Mouse (Mus musculus) liver, embryonic 16.5 days (tissue): Measurements from ENCODE around the gene 1700102P08Rik. TPM values are rescaled to one million over a fixed set of nuclear protein-coding genes. Genes with fewer than 3 reads are reported as not detected.

Source experiments
- polyA plus RNA-seq: library from polyadenylated mRNA; unstranded; fragments of >200 nt; fragmentation: Nextera tagmentation; extraction: Ambion mirVana; gene quantifications from 2 replicates; pipeline ENCODE4 v1.2.1, GENCODE M21; 2015

Gene 1700102P08Rik
- polyA plus RNA-seq, 1 experiment from 2014 or later: 0.60 TPM

Other genes starting within 250 kb of the 1700102P08Rik start
- gene Bsn, start 202.4 kb upstream of the 1700102P08Rik start, polyA plus RNA-seq: 1.0 and 1.2 TPM in 2 replicates
- gene Dag1, start 128.8 kb upstream of the 1700102P08Rik start, polyA plus RNA-seq: 17.0 and 20.4 TPM in 2 replicates
- gene Nicn1, start 102.4 kb upstream of the 1700102P08Rik start, polyA plus RNA-seq: 7.4 and 7.6 TPM in 2 replicates
- gene Amt, start 96.0 kb upstream of the 1700102P08Rik start, polyA plus RNA-seq: 14.4 and 15.0 TPM in 2 replicates
- 190 and 213 TPM in 2 replicates for gene Rhoa, start 86.7 kb upstream of the 1700102P08Rik start, polyA plus RNA-seq
- gene Tcta, start 86.6 kb upstream of the 1700102P08Rik start, polyA plus RNA-seq: 14.9 and 15.2 TPM in 2 replicates
- 5,943 and 6,062 TPM in 2 replicates for gene Gpx1, start 53.9 kb upstream of the 1700102P08Rik start, polyA plus RNA-seq
- gene Usp4, start 45.0 kb upstream of the 1700102P08Rik start, polyA plus RNA-seq: 61.7 and 68.8 TPM in 2 replicates
- 0.08 and 0.15 TPM in 2 replicates for gene Ccdc36, start 35.7 kb downstream of the 1700102P08Rik start, polyA plus RNA-seq
- gene BC048562, start 43.7 kb downstream of the 1700102P08Rik start, polyA plus RNA-seq: not detected in 2 replicates
- gene Ccdc71, start 67.7 kb downstream of the 1700102P08Rik start, polyA plus RNA-seq: 17.4 and 19.8 TPM in 2 replicates
- gene Klhdc8b, start 68.8 kb downstream of the 1700102P08Rik start, polyA plus RNA-seq: 13.3 and 14.8 TPM in 2 replicates
- gene Lamb2, start 86.9 kb downstream of the 1700102P08Rik start, polyA plus RNA-seq: 9.7 and 10.7 TPM in 2 replicates
- 25.7 and 28.6 TPM in 2 replicates for gene Usp19, start 97.8 kb downstream of the 1700102P08Rik start, polyA plus RNA-seq
- gene Qars, start 114.9 kb downstream of the 1700102P08Rik start, polyA plus RNA-seq: 47.0 and 51.4 TPM in 2 replicates
- 42.7 and 44.2 TPM in 2 replicates for gene Qrich1, start 124.0 kb downstream of the 1700102P08Rik start, polyA plus RNA-seq
- gene Impdh2, start 167.5 kb downstream of the 1700102P08Rik start, polyA plus RNA-seq: 80.0 and 86.8 TPM in 2 replicates
- gene Ndufaf3, start 174.6 kb downstream of the 1700102P08Rik start, polyA plus RNA-seq: 21.6 and 21.9 TPM in 2 replicates
- gene Dalrd3, start 177.1 kb downstream of the 1700102P08Rik start, polyA plus RNA-seq: 27.3 and 30.0 TPM in 2 replicates
- gene Wdr6, start 185.9 kb downstream of the 1700102P08Rik start, polyA plus RNA-seq: 10.0 and 12.2 TPM in 2 replicates
- gene P4htm, start 204.9 kb downstream of the 1700102P08Rik start, polyA plus RNA-seq: 0.48 and 0.70 TPM in 2 replicates